8 mouse cellular contexts compared by ENCODE assay signal in the genomic region with DNA sequence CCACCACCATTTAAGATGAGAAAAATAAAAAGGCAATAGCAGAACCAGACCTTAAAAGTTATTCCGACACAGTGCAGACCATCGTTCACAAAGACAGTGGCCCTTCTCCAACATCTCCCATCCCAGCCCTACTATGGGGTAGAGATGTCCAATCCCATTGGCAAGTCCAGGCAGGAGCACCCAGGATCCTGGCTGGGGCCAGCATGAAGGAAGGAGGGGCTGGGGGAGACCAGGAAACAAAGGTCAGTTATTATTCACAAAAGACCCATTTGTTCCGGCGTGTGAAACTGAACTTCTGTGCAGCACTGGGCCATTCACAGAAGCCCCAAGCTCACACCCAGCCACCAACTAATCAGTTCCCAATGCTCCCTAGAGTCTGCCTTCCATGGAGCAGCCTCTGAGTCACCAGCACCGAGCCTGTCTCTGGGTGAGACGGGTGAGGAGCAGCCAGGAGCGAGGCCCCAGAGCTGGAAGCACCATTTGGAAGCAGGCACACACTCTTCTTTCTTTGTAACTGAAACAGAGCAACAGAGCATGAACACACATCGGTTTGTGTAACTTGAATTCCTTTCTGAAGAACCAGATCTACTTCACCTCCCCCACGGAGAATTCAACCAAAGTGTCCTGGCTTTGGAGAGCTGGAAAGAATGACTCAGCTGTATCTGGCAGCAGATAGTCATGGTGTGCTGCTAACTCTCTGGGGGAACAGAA.
DNase-seq lines count a peak whose midpoint lies in the region; ATAC-seq lines count a peak whose summit lies in the region.

No protein-coding gene starts in this region.

- no peaks in the 10 kb centered on the region for H3K27me3 ChIP-seq in forebrain, embryonic 11.5 days (ENCODE audit: control insufficient read depth, insufficient read depth, low read length)
- no peaks in the 10 kb centered on the region for H3K27me3 ChIP-seq in hindbrain, embryonic 13.5 days
- H3K27me3 ChIP-seq in limb, embryonic 15.5 days = no peaks in the 10 kb centered on the region

- no peaks in the 10 kb centered on the region for H3K9me3 ChIP-seq in forebrain, embryonic 11.5 days (ENCODE audit: control insufficient read depth, low read length)
- H3K9me3 ChIP-seq in hindbrain, embryonic 13.5 days = no peaks in the 10 kb centered on the region
- H3K9me3 ChIP-seq in limb, embryonic 15.5 days = no peaks in the 10 kb centered on the region

- peaks cover 24% of the 10 kb centered on the region for H3K4me1 ChIP-seq in forebrain, embryonic 11.5 days (replicated peaks; ENCODE audit: control insufficient read depth, insufficient read depth, low read length)
- peaks cover 45% of the 10 kb centered on the region for H3K4me1 ChIP-seq in hindbrain, embryonic 13.5 days (replicated peaks)
- H3K4me1 ChIP-seq in limb, embryonic 15.5 days = peaks cover 48% of the 10 kb centered on the region

- DNase-seq in frontal cortex, adult 2 months (ENCODE audit: extremely low spot score in 1 of 2, low spot score in 1 of 2) = peak; percentile 52 to 72
- no peak for DNase-seq in frontal cortex, postnatal 10 days (ENCODE audit: low spot score in 2 of 2)
- peak; percentile 96 for DNase-seq in NIH3T3 (ENCODE audit: low read depth)
- no peak for DNase-seq in forebrain, embryonic 11.5 days (ENCODE audit: low spot score)
- peak; percentile 58 for DNase-seq in skeletal muscle tissue, adult 2 months (ENCODE audit: low read depth, low spot score)
- DNase-seq in thymus, postnatal 10 days (ENCODE audit: low spot score in 2 of 2) = no peak

- no peak overlapping the region for H3K4me3 ChIP-seq in forebrain, embryonic 11.5 days (ENCODE audit: low read depth, low read length)
- H3K4me3 ChIP-seq in hindbrain, embryonic 13.5 days = no peak overlapping the region
- H3K4me3 ChIP-seq in limb, embryonic 15.5 days = no peak overlapping the region

- no peaks in the 10 kb centered on the region for H3K36me3 ChIP-seq in forebrain, embryonic 11.5 days (ENCODE audit: control insufficient read depth, insufficient read depth, low read length)
- H3K36me3 ChIP-seq in hindbrain, embryonic 13.5 days = no peaks in the 10 kb centered on the region
- no peaks in the 10 kb centered on the region for H3K36me3 ChIP-seq in limb, embryonic 15.5 days

- H3K4me2 ChIP-seq in forebrain, embryonic 11.5 days (ENCODE audit: low read depth, low read length, severe bottlenecking) = peak overlapping the region; percentile 18; the same call in 1 of the 2 replicates
- H3K4me2 ChIP-seq in hindbrain, embryonic 13.5 days = peak overlapping the region; percentile 30
- H3K4me2 ChIP-seq in limb, embryonic 15.5 days = peak overlapping the region; percentile 20; the same call in 1 of the 2 replicates

- ATAC-seq in forebrain, embryonic 11.5 days (replicated peaks; ENCODE audit: low FRiP score) = 0 out of 2 replicates have a peak, but pooled peaks have one; percentile 24
- ATAC-seq in hindbrain, embryonic 13.5 days (ENCODE audit: low FRiP score) = peak; percentile 46; the same call in 1 of the 2 replicates
- no peak for ATAC-seq in limb, embryonic 15.5 days (ENCODE audit: insufficient number of reproducible peaks, low FRiP score, low TSS enrichment, low read depth)

- WGBS in forebrain, embryonic 11.5 days = 28% methylated on average over 9 of the region's 9 CpGs
- 26% methylated on average over 9 of the region's 9 CpGs for WGBS in hindbrain, embryonic 13.5 days
- 17% methylated on average over 9 of the region's 9 CpGs for WGBS in limb, embryonic 15.5 days

- peak overlapping the region; percentile 45 for H3K9ac ChIP-seq in forebrain, embryonic 11.5 days (ENCODE audit: low read length)
- 0 out of 2 replicates have a peak overlapping the region, but pooled peaks have one; percentile 24 for H3K9ac ChIP-seq in hindbrain, embryonic 13.5 days
- H3K9ac ChIP-seq in limb, embryonic 15.5 days = no peak overlapping the region

- peak overlapping the region; percentile 89 for H3K27ac ChIP-seq in forebrain, embryonic 11.5 days (ENCODE audit: low read depth, low read length)
- peak overlapping the region; percentile 90 for H3K27ac ChIP-seq in hindbrain, embryonic 13.5 days
- peak overlapping the region; percentile 88 for H3K27ac ChIP-seq in limb, embryonic 15.5 days

Comparison
In these comparisons a context has a peak if more than half of its experiments do, and no peak if none do; other contexts are left out.
1. DNase-seq: peak in frontal cortex, adult 2 months (2 of 2), NIH3T3 (single experiment) and skeletal muscle tissue, adult 2 months (single experiment); none in frontal cortex, postnatal 10 days (0 of 2), forebrain, embryonic 11.5 days (single experiment) and thymus, postnatal 10 days (0 of 2).
2. Peak in every context shown above with its lines, with median percentiles within 50 percentile points of each other: H3K27ac ChIP-seq and H3K4me2 ChIP-seq.